Mouse (Mus musculus): Measurements from ENCODE around the gene Cap1. TPM values are rescaled to one million over a fixed set of nuclear protein-coding genes. Genes with fewer than 3 reads are reported as not detected.

Gene Cap1
- total RNA-seq, 1 experiment from 2014 or later = 623 TPM

Other genes with a start within 250 kb of the Cap1 start
- not detected in 3 replicates for gene 9530002B09Rik, start 196.8 kb downstream of the Cap1 start, total RNA-seq (2017)
- 118 to 145 TPM (median 130 TPM) in 3 replicates for gene Ppt1, start 49.8 kb downstream of the Cap1 start, total RNA-seq (2017)
- not detected in 3 replicates for gene Mfsd2a, start 75.1 kb upstream of the Cap1 start, total RNA-seq (2017)
- 1.3 TPM in 1 of 3 replicates, not detected in the others for gene Mycl, start 109.6 kb upstream of the Cap1 start, total RNA-seq (2017)
- gene Trit1, start 130.5 kb upstream of the Cap1 start, total RNA-seq (2017) = 14.1 to 23.3 TPM (median 15.6 TPM) in 3 replicates
- not detected in 3 replicates for gene Bmp8b, start 219.1 kb upstream of the Cap1 start, total RNA-seq (2017)
- not detected in 3 replicates for gene Oxct2b, start 230.2 kb upstream of the Cap1 start, total RNA-seq (2017)

All from monocyte, adult 5-6 weeks (primary cell).